Comparison of ENCODE assay signal across 30 mouse cellular contexts in genomic region chr9:106378753-106379152, GRCm38 (mm10). TPM values are rescaled to one million over a fixed set of nuclear protein-coding genes. Genes with fewer than 3 reads are reported as not detected.
A peak's percentile ranks its signal among the peaks of the same experiment; 100 is the strongest.
DNase-seq lines count a peak whose midpoint lies in the region; ATAC-seq lines count a peak whose summit lies in the region.
"Had no signal": no experiment of that assay in that cellular context is flagged by ENCODE, and none has a peak within 500 bp of the region (broad histone marks: within the 10 kb centered on the region; RNA-seq: fewer than 3 reads in every experiment).

No protein-coding gene starts in this region.

- no peak overlapping the region for H3K4me2 ChIP-seq in forebrain, embryonic 15.5 days (replicated peaks)
- H3K4me2 ChIP-seq in embryonic facial prominence, embryonic 13.5 days, result no peak overlapping the region
- no peak overlapping the region for H3K4me2 ChIP-seq in limb, embryonic 12.5 days
- H3K4me2 ChIP-seq in stomach, embryonic 16.5 days (ENCODE audit: low read depth, low read length), result no peak overlapping the region
- H3K4me2 ChIP-seq: heart, embryonic 12.5 days; hindbrain, embryonic 15.5 days; liver, embryonic 12.5 days had no signal

- no peaks in the 10 kb centered on the region for H3K9me3 ChIP-seq in forebrain, embryonic 10.5 days
- no peaks in the 10 kb centered on the region for H3K9me3 ChIP-seq in forebrain, embryonic 15.5 days
- H3K9me3 ChIP-seq in embryonic facial prominence, embryonic 13.5 days, result no peaks in the 10 kb centered on the region
- H3K9me3 ChIP-seq in limb, embryonic 12.5 days, result no peaks in the 10 kb centered on the region
- no peaks in the 10 kb centered on the region for H3K9me3 ChIP-seq in stomach, embryonic 16.5 days (replicated peaks; ENCODE audit: control insufficient read depth, low read length)
- H3K9me3 ChIP-seq: heart, embryonic 12.5 days; hindbrain, embryonic 10.5 days; hindbrain, embryonic 15.5 days; liver, embryonic 12.5 days had no signal

- ATAC-seq in forebrain, embryonic 15.5 days (replicated peaks), result no peak
- ATAC-seq in embryonic facial prominence, embryonic 13.5 days (ENCODE audit: insufficient number of reproducible peaks, insufficient read depth, low FRiP score, low TSS enrichment, low read depth), result no peak
- no peak for ATAC-seq in limb, embryonic 12.5 days (ENCODE audit: insufficient number of reproducible peaks, insufficient read depth, low FRiP score, low TSS enrichment, low read depth)
- no peak for ATAC-seq in stomach, embryonic 16.5 days (ENCODE audit: insufficient read depth, low FRiP score)
- ATAC-seq: activated CD4-positive, CD25-positive, alpha-beta regulatory T cell, adult 4 months; forebrain, embryonic 14.5 days; inflammation-experienced regulatory T-cells, adult 6 months; liver, embryonic 12.5 days; liver, postnatal 0 days had no signal

- no peak for DNase-seq in forebrain, embryonic 10.5 days (ENCODE audit: extremely low spot score, low spot score)
- no peak for DNase-seq in adrenal gland, adult 8-10 months
- no peak for DNase-seq in gastrocnemius, adult 8-10 months (ENCODE audit: low spot score in 2 of 2)
- DNase-seq in gastrocnemius, postnatal 36 days, result no peak
- DNase-seq: adrenal gland, adult 2 months; cerebellum, adult 9-10 months; cerebellum, postnatal 36 days; heart, adult 2 months; heart, postnatal 10 days; kidney, adult 11 months; kidney, postnatal 25 days; liver, postnatal 0 days; midbrain, embryonic 14.5 days; right cerebral cortex, postnatal 25 days; thymus, postnatal 4 days had no signal

- intact Hi-C loops in gastrocnemius, postnatal 36 days (cut with DNase I), result no loop called here

- no peak overlapping the region for H3K4me3 ChIP-seq in forebrain, embryonic 10.5 days
- no peak overlapping the region for H3K4me3 ChIP-seq in forebrain, embryonic 15.5 days
- no peak overlapping the region for H3K4me3 ChIP-seq in embryonic facial prominence, embryonic 13.5 days
- H3K4me3 ChIP-seq in limb, embryonic 12.5 days (replicated peaks), result no peak overlapping the region
- H3K4me3 ChIP-seq in stomach, embryonic 16.5 days (replicated peaks; ENCODE audit: low read length), result no peak overlapping the region
- H3K4me3 ChIP-seq: heart, adult 2 months; heart, embryonic 12.5 days; hindbrain, embryonic 10.5 days; hindbrain, embryonic 15.5 days; layer of hippocampus, adult 2 months; left cerebral cortex, adult 2 months; liver, embryonic 12.5 days had no signal

- H3K27ac ChIP-seq in forebrain, embryonic 10.5 days, result peak overlapping the region; percentile 22; the same call in 1 of the 2 replicates
- no peak overlapping the region for H3K27ac ChIP-seq in forebrain, embryonic 15.5 days (replicated peaks)
- H3K27ac ChIP-seq in embryonic facial prominence, embryonic 13.5 days, result peak overlapping the region; percentile 76
- peak overlapping the region; percentile 8 for H3K27ac ChIP-seq in limb, embryonic 12.5 days
- peak overlapping the region; percentile 76 for H3K27ac ChIP-seq in stomach, embryonic 16.5 days (ENCODE audit: low read length)
- H3K27ac ChIP-seq: heart, adult 2 months; hindbrain, embryonic 10.5 days; hindbrain, embryonic 15.5 days; liver, embryonic 12.5 days; macrophage had no signal

- H3K27me3 ChIP-seq in forebrain, embryonic 10.5 days (ENCODE audit: poor library complexity, severe bottlenecking), result no peaks in the 10 kb centered on the region
- no peaks in the 10 kb centered on the region for H3K27me3 ChIP-seq in forebrain, embryonic 15.5 days
- no peaks in the 10 kb centered on the region for H3K27me3 ChIP-seq in embryonic facial prominence, embryonic 13.5 days
- H3K27me3 ChIP-seq in limb, embryonic 12.5 days, result no peaks in the 10 kb centered on the region
- no peaks in the 10 kb centered on the region for H3K27me3 ChIP-seq in stomach, embryonic 16.5 days (ENCODE audit: control insufficient read depth, insufficient read depth, low read length)
- H3K27me3 ChIP-seq: CH12.LX; heart, embryonic 12.5 days; hindbrain, embryonic 15.5 days had no signal

- no peak overlapping the region for H3K9ac ChIP-seq in forebrain, embryonic 15.5 days (replicated peaks)
- no peak overlapping the region for H3K9ac ChIP-seq in embryonic facial prominence, embryonic 13.5 days
- H3K9ac ChIP-seq in limb, embryonic 12.5 days (replicated peaks), result no peak overlapping the region
- no peak overlapping the region for H3K9ac ChIP-seq in stomach, embryonic 16.5 days (ENCODE audit: low read length)
- H3K9ac ChIP-seq: heart, embryonic 12.5 days; hindbrain, embryonic 15.5 days; liver, embryonic 12.5 days; liver, postnatal 0 days had no signal

- H3K36me3 ChIP-seq in forebrain, embryonic 10.5 days (replicated peaks), result peaks cover 49% of the 10 kb centered on the region
- H3K36me3 ChIP-seq in forebrain, embryonic 15.5 days, result peaks cover 7% of the 10 kb centered on the region
- peaks cover 49% of the 10 kb centered on the region for H3K36me3 ChIP-seq in embryonic facial prominence, embryonic 13.5 days
- peaks cover 51% of the 10 kb centered on the region for H3K36me3 ChIP-seq in limb, embryonic 12.5 days
- H3K36me3 ChIP-seq in stomach, embryonic 16.5 days (ENCODE audit: control insufficient read depth, insufficient read depth, low read length), result peaks cover 8% of the 10 kb centered on the region; the same call in 1 of the 2 replicates

- 79% methylated on average over 9 of the region's 9 CpGs for WGBS in forebrain, embryonic 10.5 days
- WGBS in forebrain, embryonic 15.5 days, result 68% methylated on average over 9 of the region's 9 CpGs
- WGBS in embryonic facial prominence, embryonic 13.5 days, result 49% methylated on average over 9 of the region's 9 CpGs
- WGBS in limb, embryonic 12.5 days, result 61% methylated on average over 9 of the region's 9 CpGs
- WGBS in stomach, embryonic 16.5 days, result 56% methylated on average over 9 of the region's 9 CpGs

- peaks cover 36% of the 10 kb centered on the region for H3K4me1 ChIP-seq in forebrain, embryonic 10.5 days
- peaks cover 10% of the 10 kb centered on the region for H3K4me1 ChIP-seq in forebrain, embryonic 15.5 days
- peaks cover 41% of the 10 kb centered on the region for H3K4me1 ChIP-seq in embryonic facial prominence, embryonic 13.5 days
- H3K4me1 ChIP-seq in limb, embryonic 12.5 days (replicated peaks), result peaks cover 39% of the 10 kb centered on the region
- peaks cover 9% of the 10 kb centered on the region for H3K4me1 ChIP-seq in stomach, embryonic 16.5 days (ENCODE audit: control insufficient read depth, insufficient read depth, low read length)

RNA-seq across cellular contexts. Expression of gene Dusp7, which starts 10.3 kb away (rescaled TPM):
- polyA plus RNA-seq in forebrain, embryonic 10.5 days (2016; fragmentation: Nextera tagmentation; extraction: Ambion mirVana), result 17.6 and 18.9 TPM in 2 replicates
- 9.2 and 10.4 TPM in 2 replicates for polyA plus RNA-seq in forebrain, embryonic 15.5 days (2015; fragmentation: Nextera tagmentation; extraction: Ambion mirVana)
- polyA plus RNA-seq in embryonic facial prominence, embryonic 13.5 days (2015; fragmentation: Nextera tagmentation; extraction: Ambion mirVana), result 40.3 and 40.6 TPM in 2 replicates
- polyA plus RNA-seq in limb, embryonic 12.5 days (2016; fragmentation: Nextera tagmentation; extraction: Ambion mirVana), result 53.7 and 58.9 TPM in 2 replicates
- polyA plus RNA-seq in stomach, embryonic 16.5 days (2015; fragmentation: Nextera tagmentation; extraction: Ambion mirVana), result 14.2 and 14.5 TPM in 2 replicates
- 10 to 100 TPM; 13.1 to 22.0 (median 18.4) TPM for total RNA-seq in adrenal gland, adult 8-10 months (2022)
- 10 to 100 TPM; 15.4 to 53.2 (median 35.0) TPM for total RNA-seq in gastrocnemius, adult 8-10 months (2022)
- 10 to 100 TPM; 24.9 to 28.3 TPM for total RNA-seq in gastrocnemius, postnatal 36 days (2021)

RNA-seq across cellular contexts. Expression of gene Rpl29, which starts 50.5 kb away (rescaled TPM):
- polyA plus RNA-seq in forebrain, embryonic 10.5 days (2016; fragmentation: Nextera tagmentation; extraction: Ambion mirVana), result 1,043 and 1,081 TPM in 2 replicates
- polyA plus RNA-seq in forebrain, embryonic 15.5 days (2015; fragmentation: Nextera tagmentation; extraction: Ambion mirVana), result 615 and 643 TPM in 2 replicates
- 841 and 1,083 TPM in 2 replicates for polyA plus RNA-seq in embryonic facial prominence, embryonic 13.5 days (2015; fragmentation: Nextera tagmentation; extraction: Ambion mirVana)
- 938 and 976 TPM in 2 replicates for polyA plus RNA-seq in limb, embryonic 12.5 days (2016; fragmentation: Nextera tagmentation; extraction: Ambion mirVana)
- polyA plus RNA-seq in stomach, embryonic 16.5 days (2015; fragmentation: Nextera tagmentation; extraction: Ambion mirVana), result 747 and 881 TPM in 2 replicates
- 100 to 1,000 TPM; 369 to 422 (median 377) TPM for total RNA-seq in adrenal gland, adult 8-10 months (2022)
- 100 to 1,000 TPM; 259 to 320 (median 274) TPM for total RNA-seq in gastrocnemius, adult 8-10 months (2022)
- 100 to 1,000 TPM; 218 to 266 TPM for total RNA-seq in gastrocnemius, postnatal 36 days (2021)

RNA-seq across cellular contexts. Expression of gene Acy1, which starts 59.4 kb away (rescaled TPM):
- polyA plus RNA-seq in forebrain, embryonic 10.5 days (2016; fragmentation: Nextera tagmentation; extraction: Ambion mirVana), result 45.6 and 51.3 TPM in 2 replicates
- polyA plus RNA-seq in forebrain, embryonic 15.5 days (2015; fragmentation: Nextera tagmentation; extraction: Ambion mirVana), result 33.1 and 36.4 TPM in 2 replicates
- 51.8 and 55.0 TPM in 2 replicates for polyA plus RNA-seq in embryonic facial prominence, embryonic 13.5 days (2015; fragmentation: Nextera tagmentation; extraction: Ambion mirVana)
- 45.0 and 51.1 TPM in 2 replicates for polyA plus RNA-seq in limb, embryonic 12.5 days (2016; fragmentation: Nextera tagmentation; extraction: Ambion mirVana)
- 43.4 and 44.3 TPM in 2 replicates for polyA plus RNA-seq in stomach, embryonic 16.5 days (2015; fragmentation: Nextera tagmentation; extraction: Ambion mirVana)
- 10 to 100 TPM; 15.4 to 21.4 (median 18.2) TPM for total RNA-seq in adrenal gland, adult 8-10 months (2022)
- 10 to 100 TPM in 2 of 4 experiments, 1 to 10 TPM in 2; 6.2 to 13.0 (median 9.1) TPM for total RNA-seq in gastrocnemius, adult 8-10 months (2022)
- total RNA-seq in gastrocnemius, postnatal 36 days (2021), result 10 to 100 TPM in 1 of 2 experiments, 1 to 10 TPM in 1; 9.0 to 12.3 TPM
